Mouse (Mus musculus): ENCODE data around the gene Asb2. TPM values are rescaled to one million over a fixed set of nuclear protein-coding genes. Genes with fewer than 3 reads are reported as not detected.

The Asb2 gene
- polyA plus RNA-seq, 1 experiment from 2014 or later: 0.77 TPM

- ATAC-seq: peak; percentile 80
- Histone ChIP-seq H3K27me3 (replicated peaks; ENCODE audit: control insufficient read depth, insufficient read depth, low read length) (no peaks in the 10 kb centered on the region), H3K4me2 (ENCODE audit: low read length) (no peak overlapping the region), H3K9me3 (ENCODE audit: control insufficient read depth, low read length) (no peaks in the 10 kb centered on the region), H3K9ac (replicated peaks; ENCODE audit: low read depth, low read length) (no peak overlapping the region), H3K4me1 (replicated peaks; ENCODE audit: control insufficient read depth, insufficient read depth, low read length) (no peaks in the 10 kb centered on the region), H3K4me3 (replicated peaks; ENCODE audit: low read length) (no peak overlapping the region), H3K36me3 (ENCODE audit: control insufficient read depth, insufficient read depth) (no peaks in the 10 kb centered on the region), H3K27ac (ENCODE audit: low read length) (no peak overlapping the region)
- WGBS: 5% methylated on average over 3 of the region's 3 CpGs
Measured at GRCm38 (mm10) chr12:103348506-103348905, 7.3 kb downstream of the Asb2 start.

- Histone ChIP-seq H3K4me3 (replicated peaks; ENCODE audit: low read length) (no peak overlapping the region), H3K4me1 (replicated peaks; ENCODE audit: control insufficient read depth, insufficient read depth, low read length) (no peaks in the 10 kb centered on the region), H3K36me3 (ENCODE audit: control insufficient read depth, insufficient read depth) (no peaks in the 10 kb centered on the region), H3K9ac (replicated peaks; ENCODE audit: low read depth, low read length) (no peak overlapping the region), H3K4me2 (ENCODE audit: low read length) (no peak overlapping the region), H3K9me3 (ENCODE audit: control insufficient read depth, low read length) (no peaks in the 10 kb centered on the region), H3K27ac (ENCODE audit: low read length) (no peak overlapping the region), H3K27me3 (replicated peaks; ENCODE audit: control insufficient read depth, insufficient read depth, low read length) (no peaks in the 10 kb centered on the region)
- 67% methylated on average over 5 of the region's 5 CpGs for WGBS
- ATAC-seq: no peak
Measured at GRCm38 (mm10) chr12:103347406-103347805, 8.4 kb downstream of the Asb2 start.

DNA sequence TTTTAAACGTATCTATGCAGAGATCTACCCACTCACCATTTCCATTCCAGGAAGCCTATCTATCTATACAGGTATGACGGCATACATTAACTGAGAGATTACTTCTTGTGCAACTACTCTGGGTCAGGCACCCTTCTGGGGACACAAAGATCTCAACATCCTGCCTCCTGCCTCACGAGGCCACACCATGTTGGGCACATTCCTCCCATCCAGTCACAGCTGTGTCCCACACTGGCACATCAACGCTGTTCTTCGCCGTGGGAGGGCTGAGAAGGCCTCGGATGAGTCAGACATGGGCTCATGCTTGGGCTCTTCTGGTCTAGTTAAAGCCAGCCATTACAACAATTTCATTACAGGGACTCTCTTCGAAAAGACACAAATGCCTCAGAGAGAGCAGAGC is 8.9 kb downstream of the Asb2 start:
- Histone ChIP-seq H3K9me3 (ENCODE audit: control insufficient read depth, low read length) (no peaks in the 10 kb centered on the region), H3K4me2 (ENCODE audit: low read length) (no peak overlapping the region), H3K27me3 (replicated peaks; ENCODE audit: control insufficient read depth, insufficient read depth, low read length) (no peaks in the 10 kb centered on the region), H3K9ac (replicated peaks; ENCODE audit: low read depth, low read length) (no peak overlapping the region), H3K27ac (ENCODE audit: low read length) (no peak overlapping the region), H3K4me1 (replicated peaks; ENCODE audit: control insufficient read depth, insufficient read depth, low read length) (no peaks in the 10 kb centered on the region), H3K4me3 (replicated peaks; ENCODE audit: low read length) (no peak overlapping the region), H3K36me3 (ENCODE audit: control insufficient read depth, insufficient read depth) (no peaks in the 10 kb centered on the region)
- 88% methylated on average over 8 of the region's 8 CpGs for WGBS
- no peak for ATAC-seq

DNA sequence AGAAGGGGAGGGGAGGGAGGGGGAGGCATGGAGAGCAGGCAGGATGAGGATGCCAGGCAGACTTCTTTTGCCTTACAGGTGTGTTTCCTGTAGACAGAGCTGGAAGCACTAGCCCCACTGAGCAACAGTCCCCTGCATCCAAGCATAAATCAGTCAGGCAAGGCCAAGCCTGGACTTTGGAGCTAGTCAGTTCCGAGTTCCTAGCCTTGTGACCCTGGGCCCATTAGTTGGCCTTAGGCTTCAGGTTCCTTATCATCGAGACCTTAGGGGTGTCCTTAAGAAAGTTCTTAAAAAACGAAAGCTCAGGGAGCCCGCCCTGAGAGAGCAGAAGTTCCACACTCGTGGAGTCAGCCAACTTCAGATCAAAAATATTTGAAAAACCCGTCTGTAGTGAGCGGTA is 10.9 kb downstream of the Asb2 start:
- Histone ChIP-seq H3K36me3 (ENCODE audit: control insufficient read depth, insufficient read depth) (no peaks in the 10 kb centered on the region), H3K9ac (replicated peaks; ENCODE audit: low read depth, low read length) (no peak overlapping the region), H3K27ac (ENCODE audit: low read length) (no peak overlapping the region), H3K9me3 (ENCODE audit: control insufficient read depth, low read length) (no peaks in the 10 kb centered on the region), H3K4me1 (replicated peaks; ENCODE audit: control insufficient read depth, insufficient read depth, low read length) (no peaks in the 10 kb centered on the region), H3K27me3 (replicated peaks; ENCODE audit: control insufficient read depth, insufficient read depth, low read length) (no peaks in the 10 kb centered on the region), H3K4me3 (replicated peaks; ENCODE audit: low read length) (no peak overlapping the region), H3K4me2 (ENCODE audit: low read length) (no peak overlapping the region)
- 90% methylated on average over 7 of the region's 7 CpGs for WGBS
- ATAC-seq: no peak

DNA sequence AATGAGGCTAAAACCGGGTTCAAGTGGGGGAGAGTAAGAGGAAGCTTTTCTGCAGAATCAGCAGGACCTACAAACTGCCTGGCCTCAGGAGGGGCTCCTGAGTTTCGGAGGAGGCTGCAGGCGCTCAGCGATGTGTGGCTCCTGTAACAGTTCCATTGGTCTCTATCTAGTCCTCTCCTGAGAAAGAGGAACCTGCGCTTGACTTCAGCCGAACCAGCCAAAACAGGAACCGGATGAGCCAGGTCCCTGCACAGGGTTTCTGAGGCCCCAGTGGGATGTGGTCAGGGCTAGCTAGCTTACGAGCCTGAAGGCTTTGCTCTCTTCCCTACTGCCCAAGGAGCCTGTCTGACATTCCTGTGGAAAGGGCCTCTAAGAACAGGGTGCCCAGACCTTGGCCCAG is 12.3 kb downstream of the Asb2 start:
- Histone ChIP-seq H3K36me3 (ENCODE audit: control insufficient read depth, insufficient read depth) (no peaks in the 10 kb centered on the region), H3K4me3 (replicated peaks; ENCODE audit: low read length) (no peak overlapping the region), H3K9me3 (ENCODE audit: control insufficient read depth, low read length) (no peaks in the 10 kb centered on the region), H3K27me3 (replicated peaks; ENCODE audit: control insufficient read depth, insufficient read depth, low read length) (no peaks in the 10 kb centered on the region), H3K4me1 (replicated peaks; ENCODE audit: control insufficient read depth, insufficient read depth, low read length) (no peaks in the 10 kb centered on the region), H3K9ac (replicated peaks; ENCODE audit: low read depth, low read length) (no peak overlapping the region), H3K27ac (ENCODE audit: low read length) (no peak overlapping the region), H3K4me2 (ENCODE audit: low read length) (no peak overlapping the region)
- WGBS: 77% methylated on average over 8 of the region's 8 CpGs
- ATAC-seq: no peak

- Histone ChIP-seq H3K4me1 (replicated peaks; ENCODE audit: control insufficient read depth, insufficient read depth, low read length) (no peaks in the 10 kb centered on the region), H3K9me3 (ENCODE audit: control insufficient read depth, low read length) (no peaks in the 10 kb centered on the region), H3K27ac (ENCODE audit: low read length) (no peak overlapping the region), H3K27me3 (replicated peaks; ENCODE audit: control insufficient read depth, insufficient read depth, low read length) (no peaks in the 10 kb centered on the region), H3K36me3 (ENCODE audit: control insufficient read depth, insufficient read depth) (no peaks in the 10 kb centered on the region), H3K9ac (replicated peaks; ENCODE audit: low read depth, low read length) (no peak overlapping the region), H3K4me2 (ENCODE audit: low read length) (no peak overlapping the region), H3K4me3 (replicated peaks; ENCODE audit: low read length) (no peak overlapping the region)
- no peak for ATAC-seq
- WGBS: 93% methylated on average over 5 of the region's 5 CpGs
Measured at GRCm38 (mm10) chr12:103341212-103341611, 14.6 kb downstream of the Asb2 start.

GRCm38 (mm10) chr12:103338162-103338798 is 17.5 kb downstream of the Asb2 start:
- 80% methylated on average over 14 of the region's 14 CpGs for WGBS
- no peak overlapping the region for H3K4me3 ChIP-seq (replicated peaks; ENCODE audit: low read length)
- no peak for ATAC-seq

GRCm38 (mm10) chr12:103336766-103337165 is 19.0 kb downstream of the Asb2 start:
- H3K27me3 ChIP-seq (replicated peaks; ENCODE audit: control insufficient read depth, insufficient read depth, low read length): no peaks in the 10 kb centered on the region
- H3K9me3 ChIP-seq (ENCODE audit: control insufficient read depth, low read length): no peaks in the 10 kb centered on the region
- H3K4me1 ChIP-seq (replicated peaks; ENCODE audit: control insufficient read depth, insufficient read depth, low read length): no peaks in the 10 kb centered on the region
- H3K4me2 ChIP-seq (ENCODE audit: low read length): no peak overlapping the region
- no peak for ATAC-seq
- no peak overlapping the region for H3K4me3 ChIP-seq (replicated peaks; ENCODE audit: low read length)
- no peak overlapping the region for H3K9ac ChIP-seq (replicated peaks; ENCODE audit: low read depth, low read length)
- no peak overlapping the region for H3K27ac ChIP-seq (ENCODE audit: low read length)
- H3K36me3 ChIP-seq (ENCODE audit: control insufficient read depth, insufficient read depth): no peaks in the 10 kb centered on the region
- WGBS: 90% methylated on average over 3 of the region's 3 CpGs

More at GRCm38 (mm10) chr12:103338162-103338798, 17.5 kb downstream of the Asb2 start:
- no peaks in the 10 kb centered on the region for H3K9me3 ChIP-seq (ENCODE audit: control insufficient read depth, low read length)
- H3K9ac ChIP-seq (replicated peaks; ENCODE audit: low read depth, low read length): no peak overlapping the region
- no peak overlapping the region for H3K4me2 ChIP-seq (ENCODE audit: low read length)
- H3K27ac ChIP-seq (ENCODE audit: low read length): no peak overlapping the region
- H3K27me3 ChIP-seq (replicated peaks; ENCODE audit: control insufficient read depth, insufficient read depth, low read length): no peaks in the 10 kb centered on the region
- no peaks in the 10 kb centered on the region for H3K4me1 ChIP-seq (replicated peaks; ENCODE audit: control insufficient read depth, insufficient read depth, low read length)
- H3K36me3 ChIP-seq (ENCODE audit: control insufficient read depth, insufficient read depth): no peaks in the 10 kb centered on the region

DNA sequence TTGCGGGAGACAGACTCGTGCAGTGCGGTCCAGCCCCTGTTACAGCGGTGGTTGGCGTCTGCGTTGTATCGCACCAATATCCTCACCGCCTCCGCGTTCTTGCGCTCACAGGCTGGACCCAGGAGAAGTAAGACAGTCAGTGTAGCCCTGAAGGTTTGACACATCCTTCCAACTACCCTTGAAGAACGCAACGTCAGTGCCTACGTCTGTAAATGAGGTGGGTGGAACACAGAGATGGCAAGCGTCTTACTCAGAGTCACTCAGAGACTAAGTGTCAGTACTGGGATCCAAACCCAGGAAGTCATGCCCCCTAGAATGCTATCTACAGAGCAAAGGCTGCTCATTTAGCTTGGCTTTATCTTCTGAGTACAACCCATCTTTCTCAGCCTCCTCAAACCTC is 22.4 kb downstream of the Asb2 start:
- Histone ChIP-seq H3K4me1 (replicated peaks; ENCODE audit: control insufficient read depth, insufficient read depth, low read length) (no peaks in the 10 kb centered on the region), H3K9me3 (ENCODE audit: control insufficient read depth, low read length) (no peaks in the 10 kb centered on the region), H3K27me3 (replicated peaks; ENCODE audit: control insufficient read depth, insufficient read depth, low read length) (no peaks in the 10 kb centered on the region), H3K9ac (replicated peaks; ENCODE audit: low read depth, low read length) (no peak overlapping the region), H3K4me3 (replicated peaks; ENCODE audit: low read length) (no peak overlapping the region), H3K27ac (ENCODE audit: low read length) (no peak overlapping the region), H3K36me3 (ENCODE audit: control insufficient read depth, insufficient read depth) (no peaks in the 10 kb centered on the region), H3K4me2 (ENCODE audit: low read length) (no peak overlapping the region)
- no peak for ATAC-seq
- 97% methylated on average over 15 of the region's 15 CpGs for WGBS

DNA sequence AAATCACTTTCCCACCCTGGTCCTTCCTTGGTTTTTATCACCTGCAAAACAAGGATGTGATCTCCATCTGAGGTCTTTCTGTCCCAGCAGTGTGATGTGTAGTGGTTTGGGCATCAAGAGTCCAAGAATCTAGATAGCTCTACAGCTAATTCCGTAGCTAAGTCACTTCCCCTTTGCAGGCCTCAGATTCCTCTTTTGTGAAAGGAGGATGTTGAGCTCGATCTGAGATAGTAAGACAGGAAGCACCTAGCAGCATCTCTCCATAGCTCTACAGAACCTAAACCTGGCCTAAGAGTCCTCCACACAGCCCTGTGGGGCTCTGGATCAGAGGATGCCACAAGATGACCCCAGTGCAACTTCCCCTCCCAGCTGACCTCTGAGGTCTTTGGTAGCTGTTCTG is 22.9 kb downstream of the Asb2 start:
- H3K4me1 ChIP-seq (replicated peaks; ENCODE audit: control insufficient read depth, insufficient read depth, low read length): no peaks in the 10 kb centered on the region
- H3K4me2 ChIP-seq (ENCODE audit: low read length): no peak overlapping the region
- no peak overlapping the region for H3K27ac ChIP-seq (ENCODE audit: low read length)
- H3K4me3 ChIP-seq (replicated peaks; ENCODE audit: low read length): no peak overlapping the region
- no peaks in the 10 kb centered on the region for H3K27me3 ChIP-seq (replicated peaks; ENCODE audit: control insufficient read depth, insufficient read depth, low read length)
- 83% methylated on average over 2 of the region's 2 CpGs for WGBS
- H3K9ac ChIP-seq (replicated peaks; ENCODE audit: low read depth, low read length): no peak overlapping the region
- H3K9me3 ChIP-seq (ENCODE audit: control insufficient read depth, low read length): no peaks in the 10 kb centered on the region
- ATAC-seq: no peak
- no peaks in the 10 kb centered on the region for H3K36me3 ChIP-seq (ENCODE audit: control insufficient read depth, insufficient read depth)
